Mouse (Mus musculus): ENCODE data around the gene Mgat5.

Gene Mgat5

DNA sequence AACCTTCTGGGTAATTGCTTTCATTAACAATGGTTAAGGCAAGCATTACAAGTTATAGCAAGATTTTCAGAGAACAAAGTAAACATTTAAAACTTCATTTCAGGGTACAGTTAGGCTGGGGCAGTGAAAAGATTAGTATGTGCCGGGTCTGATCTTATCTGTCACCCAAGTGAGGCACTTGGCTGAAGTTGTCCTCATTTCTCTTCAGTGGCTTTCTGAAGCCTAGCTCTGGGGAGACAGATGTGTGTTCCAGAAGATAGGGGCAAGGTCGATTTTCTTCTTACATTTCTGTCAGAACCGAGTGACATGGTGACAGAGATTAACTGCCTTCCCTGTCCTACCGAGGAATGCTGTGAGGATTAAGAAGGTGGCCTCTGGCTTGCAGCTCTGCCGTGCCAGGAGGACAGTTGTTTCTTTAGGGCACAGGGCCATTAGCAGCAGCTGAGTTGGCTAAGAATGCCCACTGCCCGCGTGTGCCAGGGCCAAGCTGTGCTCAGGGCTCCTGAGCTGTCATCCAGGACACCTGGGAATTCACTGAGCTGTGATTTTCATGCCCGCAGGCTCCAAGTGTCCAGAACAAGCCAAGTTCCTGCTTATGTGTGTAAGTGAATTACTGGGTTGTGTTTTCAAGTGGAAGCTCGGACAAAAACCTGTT lies 134.1 kb downstream of the Mgat5 start:
- ChIA-PET CTCF (interaction anchor here in 1 of 4 experiments (0.9 kb wide), 1 partner anchor 95 kb away, joined by 3 read pairs; no protein-coding TSS in a partner anchor), POLR2A (interaction anchor here in 1 of 4 experiments (0.5 kb wide), 1 partner anchor 11 kb away, joined by 3 read pairs; no protein-coding TSS in a partner anchor)

DNA sequence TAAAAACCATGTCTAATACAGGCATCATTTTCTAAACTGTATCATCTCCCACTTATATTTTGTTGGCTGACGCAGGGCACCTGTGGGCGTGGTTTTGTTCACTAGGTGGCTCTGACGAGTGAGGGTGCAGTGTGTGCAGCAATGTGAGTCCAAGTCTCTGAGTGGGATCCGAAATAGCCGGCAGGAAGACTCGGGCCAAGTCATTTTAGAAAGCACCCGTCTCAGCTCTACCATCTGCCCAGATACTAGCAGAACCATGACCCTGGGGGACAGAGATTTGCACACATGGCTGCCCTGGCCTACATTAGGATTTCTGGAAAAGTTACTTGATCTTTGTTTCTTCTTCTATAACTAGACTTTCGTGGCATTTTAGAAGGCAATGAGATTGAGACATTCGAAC lies 135.5 kb downstream of the Mgat5 start:
- POLR2A ChIA-PET, result no interaction called here
- CTCF ChIA-PET, result no interaction called here

DNA sequence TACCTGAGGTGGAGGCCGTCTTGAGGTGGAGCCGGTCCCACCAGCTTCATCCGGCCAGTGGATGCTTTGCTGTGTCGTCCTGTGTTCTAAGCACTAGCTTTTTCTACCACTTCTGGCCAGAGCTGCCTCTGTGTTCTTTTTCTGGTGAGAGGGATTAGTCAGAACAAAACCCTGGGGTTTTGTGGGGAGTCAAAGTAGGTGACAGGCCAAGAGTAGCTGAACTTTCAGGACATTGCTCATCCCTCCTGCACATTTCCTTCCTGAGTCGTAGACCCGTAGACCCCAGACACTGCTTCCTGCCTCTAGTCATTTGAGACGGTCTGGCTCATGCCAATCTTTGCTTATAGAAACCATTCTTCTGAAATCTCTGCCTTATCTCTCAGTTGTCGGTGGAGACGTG lies 140.1 kb downstream of the Mgat5 start:
- POLR2A ChIA-PET, result interaction anchor here in 1 of 4 experiments (0.5 to 1.0 kb wide), 2 partner anchors 43 to 72 kb away, joined by 3 to 4 read pairs; no protein-coding TSS in a partner anchor
- CTCF ChIA-PET, result no interaction called here

DNA sequence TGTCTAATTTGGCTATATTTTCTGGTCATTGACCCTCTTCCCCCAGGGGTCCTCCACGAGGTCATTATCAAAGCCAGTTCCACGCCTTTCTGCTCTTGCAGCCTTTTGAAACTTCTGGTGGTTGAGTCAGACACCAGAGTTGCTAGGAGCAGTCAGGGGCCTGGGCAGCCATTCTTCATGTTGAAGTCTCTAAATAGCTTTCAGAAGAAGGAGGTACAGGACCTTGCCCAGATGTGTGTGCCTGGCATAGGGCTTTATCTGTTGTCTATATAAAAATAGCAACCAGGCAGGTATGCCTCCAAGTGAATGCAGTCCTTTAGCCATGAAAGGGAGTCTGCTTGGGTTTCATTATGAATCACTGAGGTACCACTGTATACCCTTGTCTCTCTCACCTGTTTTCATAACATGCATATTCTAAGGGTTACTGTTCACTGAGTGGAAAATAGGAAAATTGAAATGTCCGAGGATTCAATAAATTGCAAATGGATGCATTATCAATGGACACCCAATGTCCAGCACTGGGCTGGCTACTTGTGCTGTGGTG lies 141.9 kb downstream of the Mgat5 start:
- ChIA-PET CTCF (interaction anchor here in 1 of 4 experiments (0.6 kb wide), 1 partner anchor 1256 kb away, joined by 3 read pairs; no protein-coding TSS in a partner anchor), POLR2A (interaction anchor here in 1 of 4 experiments (1.1 kb wide), 1 partner anchor 20 kb away, joined by 3 read pairs; no protein-coding TSS in a partner anchor)

DNA sequence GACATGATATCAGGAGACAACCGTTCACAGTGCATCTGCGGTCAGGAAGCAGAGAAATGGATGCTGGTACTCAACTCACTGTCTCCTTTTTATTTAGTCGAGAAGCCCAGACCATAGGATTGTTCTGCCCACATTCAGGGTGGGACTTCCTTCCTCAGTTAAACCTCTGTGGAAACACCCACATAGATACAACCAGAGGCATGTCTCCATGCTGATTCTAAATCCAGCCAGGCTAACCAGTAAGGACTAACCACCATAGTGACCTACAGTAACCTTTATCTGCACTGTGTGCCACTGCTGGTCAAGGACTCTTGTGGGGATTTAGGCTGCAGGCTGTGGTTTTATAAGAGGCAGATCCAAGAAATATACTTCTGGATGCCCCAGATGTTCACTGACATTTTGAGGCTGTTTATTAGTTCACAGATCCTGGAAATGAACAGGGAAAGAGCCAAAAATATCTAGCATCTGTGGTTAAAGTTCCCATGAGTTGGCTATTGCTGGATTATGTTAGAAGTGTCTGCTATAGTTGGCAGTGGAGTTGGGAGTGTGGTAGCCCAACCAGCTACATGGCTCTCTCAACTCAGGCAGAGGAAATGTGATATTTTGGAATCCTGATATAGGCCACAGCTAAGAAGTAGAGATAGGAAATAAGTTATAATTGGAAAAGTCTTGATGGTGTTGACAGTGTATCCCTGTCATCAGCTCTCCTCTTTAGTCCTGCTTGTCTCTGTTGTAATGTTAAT lies 143.2 kb downstream of the Mgat5 start:
- ChIA-PET CTCF (no interaction called here), POLR2A (no interaction called here)

DNA sequence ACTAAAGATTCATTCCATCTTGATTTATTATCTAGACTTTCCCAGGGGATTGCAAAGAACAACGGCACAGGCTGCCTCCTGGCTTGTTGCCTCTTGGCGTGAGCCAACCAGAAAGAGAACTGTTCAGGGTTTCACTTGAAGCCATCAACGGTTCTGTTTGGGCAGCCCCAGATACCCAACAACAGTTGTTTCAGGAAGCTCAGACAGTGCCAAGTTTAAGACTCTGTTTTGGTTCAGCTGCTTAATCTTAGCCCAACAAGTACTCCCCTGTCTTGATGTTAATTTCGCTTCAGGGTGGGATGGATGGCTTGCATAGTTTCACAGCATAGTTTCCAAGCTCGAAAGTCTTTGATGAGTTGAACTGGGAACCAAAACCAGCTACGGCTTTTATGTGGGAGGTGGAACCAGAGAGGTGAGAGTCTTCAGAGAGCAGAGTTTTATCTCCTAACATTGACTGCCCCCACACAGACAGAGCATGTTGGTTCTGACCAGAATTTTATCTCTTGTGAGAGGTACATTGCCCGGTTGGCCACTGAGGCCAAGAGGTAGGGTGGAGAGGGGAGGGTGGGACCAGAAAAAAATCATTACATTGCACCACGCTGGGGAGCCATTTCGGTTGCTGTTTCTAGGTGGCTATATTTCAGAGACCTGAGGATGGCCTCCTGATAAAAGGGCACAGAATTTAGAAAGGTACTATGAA lies 144.0 kb downstream of the Mgat5 start:
- ChIA-PET CTCF (no interaction called here), POLR2A (no interaction called here)

DNA sequence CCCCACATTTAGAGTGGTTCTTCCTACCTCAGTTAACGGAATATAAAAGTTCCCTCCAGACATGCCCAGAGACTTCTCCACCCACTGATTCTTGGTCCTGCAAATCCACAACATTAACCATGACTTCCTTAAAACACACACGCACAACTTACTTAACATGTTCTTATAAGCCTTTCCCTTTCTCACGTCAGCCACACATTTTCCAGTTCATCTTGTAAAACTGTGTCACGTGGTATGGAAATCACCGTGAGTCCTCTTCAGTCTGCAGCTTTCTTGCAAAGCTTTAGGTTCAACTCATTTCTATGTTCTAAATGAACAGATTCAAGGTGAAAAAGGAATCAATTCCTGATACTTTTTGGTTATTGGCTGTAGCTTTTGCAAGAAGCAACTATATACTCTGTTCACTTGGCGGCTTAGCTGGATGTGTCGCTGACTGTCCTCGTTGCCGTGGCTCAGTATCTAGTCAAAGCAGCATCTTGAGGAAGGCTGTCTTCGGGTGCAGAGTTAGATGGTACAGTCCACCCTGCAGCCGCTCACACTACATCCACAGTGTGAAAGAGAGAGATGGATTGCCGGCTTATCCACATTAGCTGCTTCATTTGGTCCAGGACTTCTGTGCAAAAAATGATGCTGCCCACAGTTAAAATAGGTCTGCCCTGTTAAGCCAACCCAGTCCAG lies 146.7 kb downstream of the Mgat5 start:
- ChIA-PET CTCF (no interaction called here), POLR2A (no interaction called here)

DNA sequence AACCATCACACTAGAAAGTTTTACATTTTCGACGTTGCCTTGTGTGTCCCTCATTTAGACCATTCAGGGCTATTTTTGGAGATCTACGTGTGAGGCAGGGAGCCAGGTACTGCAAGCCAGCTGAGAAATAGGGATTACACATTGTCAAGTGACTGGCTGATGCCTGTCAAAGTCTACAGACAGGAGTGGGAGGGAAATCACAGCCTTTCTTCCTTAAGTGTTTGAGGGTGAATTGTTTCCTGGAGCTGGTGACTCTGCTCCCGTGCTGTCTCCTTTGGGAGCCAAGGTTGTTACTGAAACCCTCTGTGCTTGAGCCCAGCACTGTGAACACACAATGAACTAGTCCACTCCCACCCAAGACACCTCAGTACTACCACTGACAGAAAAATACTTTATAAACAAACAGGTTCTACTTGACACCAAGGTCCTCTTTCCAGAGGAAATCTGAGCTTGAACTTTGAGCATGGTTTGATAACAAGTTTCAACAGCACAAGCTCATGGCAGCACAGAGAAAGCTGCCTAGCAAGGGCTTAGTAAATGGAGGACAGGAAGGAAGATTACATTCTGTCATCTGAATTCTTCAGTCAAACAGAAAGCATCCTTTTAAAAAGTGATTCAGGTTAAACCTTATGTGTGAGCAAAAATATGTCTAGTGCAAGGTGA lies 147.4 kb downstream of the Mgat5 start:
- POLR2A ChIA-PET, result interaction anchor here in 1 of 4 experiments (1.3 kb wide), 1 partner anchor 9 kb away, joined by 3 read pairs; no protein-coding TSS in a partner anchor

DNA sequence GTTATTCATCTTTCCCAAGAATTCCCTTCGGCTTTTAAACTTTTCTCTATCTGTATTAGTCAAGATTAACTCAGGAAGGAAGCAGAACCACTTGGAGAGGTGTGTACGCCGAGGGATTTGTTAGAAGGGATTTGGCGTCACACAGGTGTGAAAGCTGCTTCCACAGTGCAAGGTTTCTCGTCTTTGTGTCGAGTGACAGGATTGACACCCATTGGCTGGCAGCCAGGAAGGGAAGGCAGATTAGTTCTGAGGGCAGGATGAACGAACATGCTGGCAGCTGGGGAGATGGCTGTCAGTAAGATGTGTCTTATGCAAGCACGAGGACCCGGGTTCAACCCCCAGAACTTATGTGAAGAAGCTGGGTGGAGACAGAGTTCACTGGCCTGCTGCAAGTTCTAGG lies 148.6 kb downstream of the Mgat5 start:
- ChIA-PET POLR2A (interaction anchor here in 1 of 4 experiments (1.3 kb wide), 1 partner anchor 10 kb away, joined by 3 read pairs; no protein-coding TSS in a partner anchor), CTCF (no interaction called here)

More for the DNA sequence above, 147.4 kb downstream of the Mgat5 start:
- CTCF ChIA-PET, result no interaction called here

DNA sequence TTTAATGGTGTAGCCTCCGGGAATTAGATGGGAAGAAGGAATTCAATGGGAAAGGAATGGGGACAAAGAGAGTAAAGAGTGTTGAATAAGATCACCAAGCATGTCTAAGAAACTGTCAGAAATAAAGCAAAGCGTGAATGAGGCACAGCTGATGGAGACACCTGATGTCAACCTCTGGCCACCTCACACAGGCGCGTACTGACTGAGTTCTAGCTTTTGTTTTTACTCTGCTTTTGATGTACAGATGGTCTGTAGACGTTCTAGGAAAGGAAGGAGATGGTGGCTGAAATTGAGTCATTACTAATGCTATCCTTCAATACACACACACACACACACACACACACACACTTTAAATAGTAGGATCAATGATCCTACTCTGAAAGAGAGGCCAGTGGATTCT lies 149.3 kb downstream of the Mgat5 start:
- POLR2A ChIA-PET, result interaction anchor here in 1 of 4 experiments (1.5 kb wide), 1 partner anchor 16 kb away, joined by 4 read pairs; no protein-coding TSS in a partner anchor

DNA sequence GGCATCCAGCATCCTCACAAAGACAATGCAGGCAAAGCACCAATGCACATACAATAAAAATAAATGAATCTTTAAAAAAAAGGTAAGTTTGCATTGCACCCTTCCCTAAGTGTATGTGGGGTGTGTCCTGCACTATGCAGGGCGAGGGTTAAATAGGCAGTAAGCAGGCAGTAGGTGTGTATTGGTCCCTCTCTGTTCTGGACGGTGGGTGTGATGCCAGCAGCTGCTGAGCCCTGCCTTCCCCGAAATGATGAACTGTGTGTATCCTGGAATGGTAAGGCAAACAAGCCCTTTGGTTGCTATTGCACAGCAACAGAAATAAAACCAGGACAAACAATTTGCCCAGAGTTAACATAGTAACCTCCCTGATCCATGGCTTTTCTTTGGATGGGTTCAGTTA lies 150.2 kb downstream of the Mgat5 start:
- ChIA-PET POLR2A (interaction anchor here in 1 of 4 experiments (1.5 kb wide), 1 partner anchor 15 kb away, joined by 4 read pairs; no protein-coding TSS in a partner anchor), CTCF (interaction anchor here in 2 of 4 experiments (0.6 kb wide), 2 partner anchors 54 to 83 kb away, joined by 3 to 4 read pairs; no protein-coding TSS in a partner anchor)

More for the DNA sequence above, 149.3 kb downstream of the Mgat5 start:
- CTCF ChIA-PET, result interaction anchor here in 2 of 4 experiments (0.6 kb wide), 2 partner anchors 55 to 82 kb away, joined by 3 to 4 read pairs; no protein-coding TSS in a partner anchor

DNA sequence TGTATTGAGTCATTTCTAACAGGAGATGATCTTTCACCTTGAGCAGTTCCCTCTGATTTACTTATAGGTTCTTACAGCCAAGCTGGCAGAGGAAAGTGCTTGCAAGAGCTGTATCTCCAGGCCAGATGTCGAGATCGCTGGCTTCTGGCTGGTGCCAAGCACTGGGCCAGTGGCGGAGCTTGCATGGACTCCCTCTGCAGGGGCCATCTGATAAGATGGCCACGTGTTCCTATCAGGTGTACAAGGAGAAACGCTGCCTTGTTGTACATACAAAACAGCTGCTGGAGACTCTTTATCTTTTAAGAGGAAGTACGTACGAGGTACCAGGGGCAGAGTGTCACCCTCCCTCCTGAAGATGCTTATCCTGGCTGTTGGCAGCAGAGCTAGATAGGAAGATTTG lies 158.8 kb downstream of the Mgat5 start:
- POLR2A ChIA-PET, result no interaction called here
- CTCF ChIA-PET, result no interaction called here

DNA sequence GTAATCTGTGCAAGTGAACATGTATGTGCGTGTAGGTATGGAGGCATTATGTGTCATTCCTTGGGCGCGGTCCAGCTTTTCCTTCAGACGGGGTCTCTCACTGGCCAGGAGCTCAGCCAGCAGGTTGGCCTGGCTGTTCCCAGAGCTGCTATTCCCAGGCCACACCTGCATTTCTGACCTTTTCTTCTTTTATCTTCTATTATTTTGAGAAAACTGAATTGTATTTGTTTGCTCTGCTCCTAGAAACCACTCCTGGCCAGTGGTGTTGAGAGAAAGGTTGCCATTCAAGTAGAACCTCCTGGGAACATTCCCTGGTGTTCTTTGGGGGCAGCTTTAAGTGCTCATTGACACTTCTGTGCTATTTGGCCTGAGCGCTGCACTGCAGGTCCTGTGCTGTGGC lies 160.9 kb downstream of the Mgat5 start:
- ChIA-PET CTCF (interaction anchor here in 1 of 4 experiments (0.6 kb wide), 1 partner anchor 33 kb away, joined by 3 read pairs; no protein-coding TSS in a partner anchor), POLR2A (no interaction called here)

DNA sequence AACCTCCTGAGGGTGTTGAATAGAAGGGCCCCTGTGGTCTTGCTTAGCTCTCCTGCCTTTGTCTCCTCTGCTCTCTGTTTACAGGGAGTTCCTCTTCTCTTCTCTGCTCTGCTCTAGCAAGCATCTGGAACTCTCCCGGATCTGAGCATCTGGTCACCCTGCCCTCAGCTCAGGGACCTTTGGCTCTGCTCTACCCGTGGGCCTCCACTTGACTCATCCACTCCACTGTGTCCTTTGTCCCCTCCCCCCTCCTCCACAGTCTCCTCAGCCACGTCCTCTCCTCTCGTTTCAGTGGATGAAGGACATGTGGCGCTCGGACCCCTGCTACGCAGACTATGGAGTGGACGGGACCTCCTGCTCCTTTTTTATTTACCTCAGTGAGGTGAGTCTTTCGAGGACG lies 161.3 kb downstream of the Mgat5 start:
- ChIA-PET CTCF (no interaction called here), POLR2A (no interaction called here)

DNA sequence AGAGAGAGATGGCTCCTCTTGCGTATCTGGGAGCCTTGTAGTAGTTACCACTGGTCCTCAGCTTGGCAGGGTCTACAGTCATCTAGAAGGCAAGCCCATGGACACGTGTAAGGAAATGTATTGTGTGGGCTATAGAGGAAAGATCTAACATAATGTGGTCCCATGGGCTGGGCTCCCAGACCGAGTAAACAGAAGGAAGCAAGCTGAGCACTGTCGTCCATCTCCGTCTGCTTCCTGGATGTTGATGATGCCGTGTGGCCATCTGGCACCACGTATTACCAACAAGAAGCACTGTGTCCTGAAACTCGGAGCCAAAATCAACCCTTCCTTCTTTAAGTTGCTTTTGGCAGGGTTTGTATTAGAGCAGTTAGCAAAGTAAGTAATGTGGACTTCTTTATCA lies 163.7 kb downstream of the Mgat5 start:
- POLR2A ChIA-PET, result no interaction called here
- CTCF ChIA-PET, result no interaction called here

DNA sequence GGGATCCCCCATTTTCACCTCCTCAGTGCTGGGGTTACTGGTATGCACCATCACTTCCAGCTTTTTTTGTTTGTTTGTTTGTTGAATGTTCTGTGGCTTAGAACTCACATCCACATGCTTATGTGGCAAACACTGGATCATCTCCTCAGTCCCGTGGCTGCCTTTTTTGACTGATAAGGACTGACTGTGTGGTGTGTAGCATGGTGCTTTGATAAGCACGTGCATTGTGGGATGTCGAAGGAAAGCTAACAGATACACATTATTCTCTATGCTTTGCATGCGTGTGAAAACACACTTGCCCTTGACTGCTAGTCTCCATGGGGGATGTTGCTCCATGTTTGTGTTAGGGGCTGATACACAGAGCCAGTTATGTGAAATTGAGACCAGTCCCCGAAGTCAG lies 164.7 kb downstream of the Mgat5 start:
- POLR2A ChIA-PET, result interaction anchor here in 1 of 4 experiments (0.6 kb wide), 1 partner anchor 15 kb away, joined by 4 read pairs; no protein-coding TSS in a partner anchor
- CTCF ChIA-PET, result no interaction called here

DNA sequence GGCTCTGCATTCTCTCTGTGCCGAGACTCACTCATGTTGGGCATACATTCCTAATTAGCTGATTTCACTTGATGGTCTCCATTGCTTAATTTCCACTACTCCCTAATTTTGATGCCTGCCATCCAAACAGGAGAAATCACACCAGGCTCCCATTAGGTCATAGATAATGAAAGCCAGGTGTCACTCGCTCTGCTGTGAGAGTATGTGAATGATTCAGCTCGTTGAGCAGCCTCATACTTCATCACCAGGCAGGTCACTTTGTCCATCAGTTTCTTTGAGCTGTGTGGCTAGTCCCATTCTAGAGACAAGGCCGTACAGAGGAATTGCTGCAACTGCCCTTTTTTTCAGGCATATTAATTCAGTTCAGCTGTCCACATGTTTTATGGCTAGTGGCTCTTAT lies 167.3 kb downstream of the Mgat5 start:
- CTCF ChIA-PET, result interaction anchor here in 2 of 4 experiments (0.6 kb wide), 2 partner anchors 37 to 55 kb away, joined by 3 read pairs; no protein-coding TSS in a partner anchor

DNA sequence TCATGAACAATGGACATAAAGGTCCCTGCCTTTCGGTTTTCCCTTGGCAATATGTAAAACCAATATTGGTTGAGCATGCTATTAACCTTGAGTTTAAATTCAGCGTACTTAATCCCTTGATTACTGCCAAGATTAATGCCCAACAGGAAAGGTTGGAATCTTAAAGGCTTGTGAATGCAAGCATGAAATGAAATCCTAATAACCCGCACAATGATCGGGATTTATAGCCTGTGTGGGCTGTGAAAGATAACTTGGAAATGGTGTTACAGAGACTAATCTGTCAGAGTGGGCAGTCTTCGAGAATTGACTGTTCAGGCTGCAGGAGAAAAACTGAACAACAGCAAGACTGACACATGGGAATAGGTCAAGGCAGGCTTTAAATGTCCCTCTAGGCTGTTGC lies 168.7 kb downstream of the Mgat5 start:
- POLR2A ChIA-PET, result no interaction called here
- CTCF ChIA-PET, result no interaction called here

More for the DNA sequence above, 167.3 kb downstream of the Mgat5 start:
- POLR2A ChIA-PET, result no interaction called here

Measured in embryonic stem cell, embryonic (primary cell).